Comparison of ENCODE assay signal across 17 mouse cellular contexts in the genomic region with DNA sequence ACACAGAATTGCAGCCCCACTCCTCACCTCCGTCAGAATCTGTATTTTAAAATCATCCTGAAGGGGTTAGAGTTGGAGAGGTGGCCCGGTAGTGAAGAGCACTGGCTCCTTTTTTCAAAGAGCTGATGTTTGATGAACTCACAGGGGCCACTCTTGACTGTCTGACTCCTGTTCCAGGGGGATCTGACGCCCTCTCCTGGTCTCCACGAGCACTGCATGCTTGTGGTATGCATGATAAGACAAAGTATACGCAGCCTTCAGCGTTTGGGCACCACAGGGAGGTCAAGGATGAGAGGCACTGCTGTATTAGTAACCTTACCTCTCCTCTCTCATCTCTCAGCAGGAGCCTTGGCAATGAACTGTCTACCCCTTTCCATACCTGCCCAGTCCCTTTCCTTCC. TPM values are rescaled to one million over a fixed set of nuclear protein-coding genes. Genes with fewer than 3 reads are reported as not detected.
A peak's percentile ranks its signal among the peaks of the same experiment; 100 is the strongest.
DNase-seq lines count a peak whose midpoint lies in the region; ATAC-seq and TF ChIP-seq lines count a peak whose summit lies in the region.
"Had no signal": no experiment of that assay in that cellular context is flagged by ENCODE, and none has a peak within 500 bp of the region (broad histone marks: within the 10 kb centered on the region; RNA-seq: fewer than 3 reads in every experiment).

No protein-coding gene starts in this region.

- intact Hi-C loops in gastrocnemius, adult 2 months (cut with DNase I): no loop called here
- intact Hi-C loops in gastrocnemius, postnatal 36 days (cut with DNase I): no loop called here
- intact Hi-C loops in left cerebral cortex, postnatal 4 days (cut with DNase I): no loop called here

- no peak overlapping the region for H3K4me3 ChIP-seq in gastrocnemius, adult 2 months
- H3K4me3 ChIP-seq in midbrain, embryonic 11.5 days (ENCODE audit: low read depth, low read length): no peak overlapping the region
- H3K4me3 ChIP-seq in midbrain, embryonic 16.5 days (ENCODE audit: low read depth, low read length): no peak overlapping the region
- no peak overlapping the region for H3K4me3 ChIP-seq in bone marrow, adult 2 months (replicated peaks; ENCODE audit: control insufficient read depth, low read depth, low read length)
- no peak overlapping the region for H3K4me3 ChIP-seq in forebrain, embryonic 12.5 days (replicated peaks)
- H3K4me3 ChIP-seq: erythroblast, embryonic 14.5 days; heart, embryonic 13.5 days had no signal

- WGBS in midbrain, embryonic 11.5 days: 70% methylated on average over 6 of the region's 6 CpGs
- 64% methylated on average over 6 of the region's 6 CpGs for WGBS in midbrain, embryonic 16.5 days
- 58% methylated on average over 6 of the region's 6 CpGs for WGBS in bone marrow, adult 2 months
- 70% methylated on average over 6 of the region's 6 CpGs for WGBS in forebrain, embryonic 12.5 days

- no peak for TF ChIP-seq POLR2A in bone marrow, adult 2 months (IDR thresholded peaks at IDR 0.05; ENCODE audit: borderline replicate concordance, control insufficient read depth, low read depth, low read length)

- ATAC-seq in midbrain, embryonic 11.5 days (ENCODE audit: low FRiP score): no peak
- ATAC-seq in midbrain, embryonic 16.5 days: no peak
- peak; percentile 42; the same call in 1 of the 2 replicates for ATAC-seq in megakaryocyte-erythroid progenitor cell, adult 5-6 weeks (replicated peaks; ENCODE audit: low FRiP score, low TSS enrichment, poor library complexity, severe bottlenecking)
- no peak for ATAC-seq in forebrain, embryonic 12.5 days (ENCODE audit: low FRiP score)

- H3K9ac ChIP-seq in midbrain, embryonic 11.5 days (ENCODE audit: low read length): no peak overlapping the region
- H3K9ac ChIP-seq in midbrain, embryonic 16.5 days (ENCODE audit: low read depth, low read length): no peak overlapping the region
- H3K9ac ChIP-seq in forebrain, embryonic 12.5 days: no peak overlapping the region
- H3K9ac ChIP-seq: heart, embryonic 13.5 days; hindbrain, embryonic 14.5 days had no signal

- no peaks in the 10 kb centered on the region for H3K27me3 ChIP-seq in midbrain, embryonic 11.5 days (ENCODE audit: control insufficient read depth, insufficient read depth, low read length)
- no peaks in the 10 kb centered on the region for H3K27me3 ChIP-seq in midbrain, embryonic 16.5 days (ENCODE audit: control insufficient read depth, insufficient read depth, low read depth, low read length)
- no peaks in the 10 kb centered on the region for H3K27me3 ChIP-seq in forebrain, embryonic 12.5 days
- H3K27me3 ChIP-seq: heart, embryonic 13.5 days had no signal

- TF ChIP-seq CTCF in gastrocnemius, adult 2 months (IDR thresholded peaks at IDR 0.05): peak; percentile 6; the same call in 1 of the 2 replicates
- TF ChIP-seq CTCF in bone marrow, adult 2 months (IDR thresholded peaks at IDR 0.05; ENCODE audit: control insufficient read depth, insufficient read depth, low read length): peak; percentile 52; the same call in 1 of the 2 replicates

- no peak overlapping the region for H3K4me2 ChIP-seq in midbrain, embryonic 11.5 days
- no peak overlapping the region for H3K4me2 ChIP-seq in midbrain, embryonic 16.5 days (ENCODE audit: low read length)
- H3K4me2 ChIP-seq in forebrain, embryonic 12.5 days: no peak overlapping the region
- H3K4me2 ChIP-seq: heart, embryonic 13.5 days; hindbrain, embryonic 14.5 days had no signal

- 0 out of 2 replicates have a peak, but pooled peaks cover 6% of the 10 kb centered on the region for H3K36me3 ChIP-seq in midbrain, embryonic 11.5 days (ENCODE audit: control insufficient read depth, insufficient read depth, low read length)
- H3K36me3 ChIP-seq in midbrain, embryonic 16.5 days (ENCODE audit: control insufficient read depth, insufficient read depth, low read length): no peaks in the 10 kb centered on the region
- H3K36me3 ChIP-seq in forebrain, embryonic 12.5 days (replicated peaks): peaks cover 32% of the 10 kb centered on the region

- H3K27ac ChIP-seq in gastrocnemius, adult 2 months: no peak overlapping the region
- no peak overlapping the region for H3K27ac ChIP-seq in midbrain, embryonic 11.5 days (ENCODE audit: low read depth, low read length)
- no peak overlapping the region for H3K27ac ChIP-seq in midbrain, embryonic 16.5 days (ENCODE audit: low read length)
- no peak overlapping the region for H3K27ac ChIP-seq in bone marrow, adult 2 months (ENCODE audit: control insufficient read depth, insufficient read depth, low read depth, low read length, poor library complexity)
- H3K27ac ChIP-seq in forebrain, embryonic 12.5 days: no peak overlapping the region
- H3K27ac ChIP-seq: heart, embryonic 13.5 days; hindbrain, embryonic 14.5 days had no signal

- no peaks in the 10 kb centered on the region for H3K9me3 ChIP-seq in midbrain, embryonic 11.5 days (ENCODE audit: control insufficient read depth, low read length)
- no peaks in the 10 kb centered on the region for H3K9me3 ChIP-seq in midbrain, embryonic 16.5 days (replicated peaks; ENCODE audit: control insufficient read depth, low read length, poor library complexity, severe bottlenecking)
- no peaks in the 10 kb centered on the region for H3K9me3 ChIP-seq in forebrain, embryonic 12.5 days
- H3K9me3 ChIP-seq: heart, embryonic 13.5 days had no signal

- 0 out of 2 replicates have a peak, but pooled peaks cover 2% of the 10 kb centered on the region for H3K4me1 ChIP-seq in midbrain, embryonic 11.5 days (ENCODE audit: control insufficient read depth, insufficient read depth, low read length)
- no peaks in the 10 kb centered on the region for H3K4me1 ChIP-seq in midbrain, embryonic 16.5 days (ENCODE audit: control insufficient read depth, insufficient read depth, low read length)
- peaks cover 7% of the 10 kb centered on the region; the same call in 1 of the 2 replicates for H3K4me1 ChIP-seq in bone marrow, adult 2 months (ENCODE audit: control insufficient read depth, insufficient read depth, low read length)
- peaks cover 10% of the 10 kb centered on the region for H3K4me1 ChIP-seq in forebrain, embryonic 12.5 days

- no peak for DNase-seq in gastrocnemius, adult 2 months
- no peak for DNase-seq in gastrocnemius, postnatal 36 days
- DNase-seq in midbrain, embryonic 11.5 days (ENCODE audit: low spot score, missing footprints): peak; percentile 81
- DNase-seq in left cerebral cortex, postnatal 4 days: no peak
- DNase-seq: cerebellum, postnatal 14 days; kidney, postnatal 4 days; right cerebral cortex, adult 18-20 months had no signal

RNA-seq across cellular contexts. Expression of a gene that starts 19.1 kb away (rescaled TPM):
- under 1 TPM in 1 of 2 experiments, not detected in 1; 0.11 TPM for total RNA-seq in gastrocnemius, adult 2 months (2021)
- total RNA-seq in gastrocnemius, postnatal 36 days (2021): not detected
- 0.05 and 0.07 TPM in 2 replicates for polyA plus RNA-seq in midbrain, embryonic 11.5 days (2014; fragmentation: Nextera tagmentation; extraction: Ambion mirVana)
- 1.7 and 1.9 TPM in 2 replicates for polyA plus RNA-seq in midbrain, embryonic 16.5 days (2015; fragmentation: Nextera tagmentation; extraction: Ambion mirVana)
- polyA plus RNA-seq in bone marrow, adult 2 months (2011; ENCODE audit: insufficient read depth, insufficient read length, low replicate concordance, missing spikeins): not detected in 2 replicates
- total RNA-seq in megakaryocyte-erythroid progenitor cell, adult 5-6 weeks (2014; fragmentation: Nextera tagmentation): 0.33 TPM in 1 of 2 replicates, not detected in the other
- total RNA-seq in megakaryocyte-erythroid progenitor cell, adult 5-6 weeks (2017): 0.08 TPM in 1 of 2 replicates, not detected in the other
- total RNA-seq in left cerebral cortex, postnatal 4 days (2021): 1 to 10 TPM; 1.2 to 1.7 TPM
- polyA plus RNA-seq in forebrain, embryonic 12.5 days (2016; fragmentation: Nextera tagmentation; extraction: Ambion mirVana): 0.22 and 0.37 TPM in 2 replicates
- total RNA-seq: gastrocnemius, adult 18-20 months had no signal
- polyA plus RNA-seq: erythroblast, embryonic 14.5 days had no signal

RNA-seq across cellular contexts. Expression of a gene that starts 19.1 kb away (rescaled TPM):
- under 1 TPM; 0.75 to 0.99 TPM for total RNA-seq in gastrocnemius, adult 2 months (2021)
- total RNA-seq in gastrocnemius, postnatal 36 days (2021): under 1 TPM; 0.74 to 0.76 TPM
- polyA plus RNA-seq in midbrain, embryonic 11.5 days (2014; fragmentation: Nextera tagmentation; extraction: Ambion mirVana): 11.8 and 13.2 TPM in 2 replicates
- 3.5 and 4.3 TPM in 2 replicates for polyA plus RNA-seq in midbrain, embryonic 16.5 days (2015; fragmentation: Nextera tagmentation; extraction: Ambion mirVana)
- polyA plus RNA-seq in bone marrow, adult 2 months (2011; ENCODE audit: insufficient read depth, insufficient read length, low replicate concordance, missing spikeins): 8.8 and 14.9 TPM in 2 replicates
- 6.6 and 8.8 TPM in 2 replicates for total RNA-seq in megakaryocyte-erythroid progenitor cell, adult 5-6 weeks (2014; fragmentation: Nextera tagmentation)
- 6.7 and 22.0 TPM in 2 replicates for total RNA-seq in megakaryocyte-erythroid progenitor cell, adult 5-6 weeks (2017)
- total RNA-seq in left cerebral cortex, postnatal 4 days (2021): 1 to 10 TPM; 2.3 to 2.8 TPM
- 17.9 and 19.8 TPM in 2 replicates for polyA plus RNA-seq in forebrain, embryonic 12.5 days (2016; fragmentation: Nextera tagmentation; extraction: Ambion mirVana)

RNA-seq across cellular contexts. Expression of a gene that starts 34.7 kb away (rescaled TPM):
- under 1 TPM; 0.51 to 0.73 TPM for total RNA-seq in gastrocnemius, adult 2 months (2021)
- total RNA-seq in gastrocnemius, postnatal 36 days (2021): under 1 TPM; 0.22 to 0.66 TPM
- polyA plus RNA-seq in midbrain, embryonic 11.5 days (2014; fragmentation: Nextera tagmentation; extraction: Ambion mirVana): 1.4 and 1.8 TPM in 2 replicates
- polyA plus RNA-seq in midbrain, embryonic 16.5 days (2015; fragmentation: Nextera tagmentation; extraction: Ambion mirVana): 1.0 and 1.1 TPM in 2 replicates
- polyA plus RNA-seq in bone marrow, adult 2 months (2011; ENCODE audit: insufficient read depth, insufficient read length, low replicate concordance, missing spikeins): 2.0 TPM in 1 of 2 replicates, not detected in the other
- total RNA-seq in megakaryocyte-erythroid progenitor cell, adult 5-6 weeks (2014; fragmentation: Nextera tagmentation): 0.33 TPM in 1 of 2 replicates, not detected in the other
- not detected in 2 replicates for total RNA-seq in megakaryocyte-erythroid progenitor cell, adult 5-6 weeks (2017)
- total RNA-seq in left cerebral cortex, postnatal 4 days (2021): under 1 TPM; 0.78 to 0.93 TPM
- polyA plus RNA-seq in forebrain, embryonic 12.5 days (2016; fragmentation: Nextera tagmentation; extraction: Ambion mirVana): 0.95 and 1.3 TPM in 2 replicates
- polyA plus RNA-seq: erythroblast, embryonic 14.5 days had no signal

RNA-seq across cellular contexts. Expression of a gene that starts 37.5 kb away (rescaled TPM):
- not detected for total RNA-seq in gastrocnemius, adult 2 months (2021)
- not detected for total RNA-seq in gastrocnemius, postnatal 36 days (2021)
- polyA plus RNA-seq in midbrain, embryonic 11.5 days (2014; fragmentation: Nextera tagmentation; extraction: Ambion mirVana): 0.14 and 0.20 TPM in 2 replicates
- 0.57 and 0.90 TPM in 2 replicates for polyA plus RNA-seq in midbrain, embryonic 16.5 days (2015; fragmentation: Nextera tagmentation; extraction: Ambion mirVana)
- polyA plus RNA-seq in bone marrow, adult 2 months (2011; ENCODE audit: insufficient read depth, insufficient read length, low replicate concordance, missing spikeins): not detected in 2 replicates
- not detected in 2 replicates for total RNA-seq in megakaryocyte-erythroid progenitor cell, adult 5-6 weeks (2014; fragmentation: Nextera tagmentation)
- not detected in 2 replicates for total RNA-seq in megakaryocyte-erythroid progenitor cell, adult 5-6 weeks (2017)
- total RNA-seq in left cerebral cortex, postnatal 4 days (2021): under 1 TPM; 0.36 to 0.77 TPM
- 0.09 and 0.10 TPM in 2 replicates for polyA plus RNA-seq in forebrain, embryonic 12.5 days (2016; fragmentation: Nextera tagmentation; extraction: Ambion mirVana)
- total RNA-seq: gastrocnemius, adult 18-20 months had no signal
- polyA plus RNA-seq: C2C12; erythroblast, embryonic 14.5 days; stomach, embryonic 14.5 days had no signal

RNA-seq across cellular contexts. Expression of a gene that starts 45.2 kb away (rescaled TPM):
- 10 to 100 TPM; 43.7 to 70.1 TPM for total RNA-seq in gastrocnemius, adult 2 months (2021)
- total RNA-seq in gastrocnemius, postnatal 36 days (2021): 10 to 100 TPM; 40.8 to 59.1 TPM
- 78.9 and 81.1 TPM in 2 replicates for polyA plus RNA-seq in midbrain, embryonic 11.5 days (2014; fragmentation: Nextera tagmentation; extraction: Ambion mirVana)
- polyA plus RNA-seq in midbrain, embryonic 16.5 days (2015; fragmentation: Nextera tagmentation; extraction: Ambion mirVana): 150 and 155 TPM in 2 replicates
- 24.8 and 34.2 TPM in 2 replicates for polyA plus RNA-seq in bone marrow, adult 2 months (2011; ENCODE audit: insufficient read depth, insufficient read length, low replicate concordance, missing spikeins)
- 215 and 216 TPM in 2 replicates for total RNA-seq in megakaryocyte-erythroid progenitor cell, adult 5-6 weeks (2014; fragmentation: Nextera tagmentation)
- total RNA-seq in megakaryocyte-erythroid progenitor cell, adult 5-6 weeks (2017): 126 and 154 TPM in 2 replicates
- total RNA-seq in left cerebral cortex, postnatal 4 days (2021): 10 to 100 TPM; 88.3 to 91.0 TPM
- 61.8 and 62.7 TPM in 2 replicates for polyA plus RNA-seq in forebrain, embryonic 12.5 days (2016; fragmentation: Nextera tagmentation; extraction: Ambion mirVana)
